Mouse (Mus musculus): ENCODE measurements around the gene Kazn. TPM values are rescaled to one million over a fixed set of nuclear protein-coding genes. Genes with fewer than 3 reads are reported as not detected.

The Kazn gene
- total and polyA plus RNA-seq, 3 experiments, result 0.11 TPM; not detected in 2

- H3K27me3 ChIP-seq (ENCODE audit: insufficient read depth, low read length), result no peaks in the 10 kb centered on the region
- H3K9me3 ChIP-seq (replicated peaks), result peaks cover 91% of the 10 kb centered on the region
- H3K36me3 ChIP-seq (replicated peaks), result no peaks in the 10 kb centered on the region
- TF ChIP-seq TAL1 (conservative IDR thresholded peaks at IDR 0.05; ENCODE audit: low read depth, low read length) (no peak), GATA1 (IDR thresholded peaks at IDR 0.05; ENCODE audit: borderline replicate concordance, low read length) (no peak), GATA2 (IDR thresholded peaks at IDR 0.05; ENCODE audit: borderline replicate concordance, low read depth, low read length) (no peak), POLR2AphosphoS5 (IDR thresholded peaks at IDR 0.05; ENCODE audit: insufficient replicate concordance, low read depth, low read length) (no peak), CTCF (IDR thresholded peaks at IDR 0.05; ENCODE audit: low read depth, low read length) (no peak)
- DNase-seq (ENCODE audit: low spot score) (no peak), ATAC-seq (ENCODE audit: extremely low read depth, insufficient number of reproducible peaks, low FRiP score, poor library complexity, severe bottlenecking) (no peak)
- H3K4me3 ChIP-seq (ENCODE audit: low read depth, low read length), result no peak overlapping the region
- no peaks in the 10 kb centered on the region for H3K4me1 ChIP-seq (ENCODE audit: insufficient read depth, low read depth, low read length)
Measured at GRCm38 (mm10) chr4:142222385-142222784, 16.8 kb downstream of the Kazn start.

- Histone ChIP-seq H3K4me1 (ENCODE audit: insufficient read depth, low read depth, low read length) (no peaks in the 10 kb centered on the region), H3K27me3 (ENCODE audit: insufficient read depth, low read length) (no peaks in the 10 kb centered on the region), H3K36me3 (replicated peaks) (no peaks in the 10 kb centered on the region), H3K4me3 (ENCODE audit: low read depth, low read length) (no peak overlapping the region), H3K9me3 (replicated peaks) (peaks cover 93% of the 10 kb centered on the region)
- no peak for TF ChIP-seq CTCF (IDR thresholded peaks at IDR 0.05; ENCODE audit: low read depth, low read length)
- TF ChIP-seq GATA1 (IDR thresholded peaks at IDR 0.05; ENCODE audit: borderline replicate concordance, low read length), result no peak
- TF ChIP-seq POLR2AphosphoS5 (IDR thresholded peaks at IDR 0.05; ENCODE audit: insufficient replicate concordance, low read depth, low read length), result no peak
- TF ChIP-seq GATA2 (IDR thresholded peaks at IDR 0.05; ENCODE audit: borderline replicate concordance, low read depth, low read length), result no peak
- TF ChIP-seq TAL1 (conservative IDR thresholded peaks at IDR 0.05; ENCODE audit: low read depth, low read length), result no peak
- DNase-seq (ENCODE audit: low spot score) (no peak), ATAC-seq (ENCODE audit: extremely low read depth, insufficient number of reproducible peaks, low FRiP score, poor library complexity, severe bottlenecking) (no peak)
Measured at GRCm38 (mm10) chr4:142221757-142222072, 17.5 kb downstream of the Kazn start.

- H3K27me3 ChIP-seq (ENCODE audit: insufficient read depth, low read length), result no peaks in the 10 kb centered on the region
- peaks cover 97% of the 10 kb centered on the region for H3K9me3 ChIP-seq (replicated peaks)
- no peak overlapping the region for H3K4me3 ChIP-seq (ENCODE audit: low read depth, low read length)
- DNase-seq (ENCODE audit: low spot score) (no peak), ATAC-seq (ENCODE audit: extremely low read depth, insufficient number of reproducible peaks, low FRiP score, poor library complexity, severe bottlenecking) (no peak)
- no peaks in the 10 kb centered on the region for H3K36me3 ChIP-seq (replicated peaks)
- H3K4me1 ChIP-seq (ENCODE audit: insufficient read depth, low read depth, low read length), result no peaks in the 10 kb centered on the region
- TF ChIP-seq GATA2 (IDR thresholded peaks at IDR 0.05; ENCODE audit: borderline replicate concordance, low read depth, low read length) (no peak), TAL1 (conservative IDR thresholded peaks at IDR 0.05; ENCODE audit: low read depth, low read length) (no peak), CTCF (IDR thresholded peaks at IDR 0.05; ENCODE audit: low read depth, low read length) (no peak), GATA1 (IDR thresholded peaks at IDR 0.05; ENCODE audit: borderline replicate concordance, low read length) (no peak), POLR2AphosphoS5 (IDR thresholded peaks at IDR 0.05; ENCODE audit: insufficient replicate concordance, low read depth, low read length) (no peak)
Measured at GRCm38 (mm10) chr4:142221025-142221756, 18.0 kb downstream of the Kazn start.

- ATAC-seq (ENCODE audit: extremely low read depth, insufficient number of reproducible peaks, low FRiP score, poor library complexity, severe bottlenecking), result no peak
- Histone ChIP-seq H3K27me3 (ENCODE audit: insufficient read depth, low read length) (no peaks in the 10 kb centered on the region), H3K4me1 (ENCODE audit: insufficient read depth, low read depth, low read length) (no peaks in the 10 kb centered on the region)
Measured at GRCm38 (mm10) chr4:142218997-142219396, 20.2 kb downstream of the Kazn start.

GRCm38 (mm10) chr4:142217048-142217447, 22.2 kb downstream of the Kazn start:
- Histone ChIP-seq H3K9me3 (replicated peaks) (peaks cover 94% of the 10 kb centered on the region), H3K36me3 (replicated peaks) (no peaks in the 10 kb centered on the region), H3K27me3 (ENCODE audit: insufficient read depth, low read length) (no peaks in the 10 kb centered on the region), H3K4me3 (ENCODE audit: low read depth, low read length) (no peak overlapping the region), H3K4me1 (ENCODE audit: insufficient read depth, low read depth, low read length) (no peaks in the 10 kb centered on the region)
- no peak for TF ChIP-seq TAL1 (conservative IDR thresholded peaks at IDR 0.05; ENCODE audit: low read depth, low read length)
- ATAC-seq (ENCODE audit: extremely low read depth, insufficient number of reproducible peaks, low FRiP score, poor library complexity, severe bottlenecking), result no peak
- no peak for DNase-seq (ENCODE audit: low spot score)

More at GRCm38 (mm10) chr4:142218997-142219396, 20.2 kb downstream of the Kazn start:
- no peak for DNase-seq (ENCODE audit: low spot score)
- Histone ChIP-seq H3K36me3 (replicated peaks) (no peaks in the 10 kb centered on the region), H3K9me3 (replicated peaks) (peaks cover 94% of the 10 kb centered on the region), H3K4me3 (ENCODE audit: low read depth, low read length) (no peak overlapping the region)
- TF ChIP-seq TAL1 (conservative IDR thresholded peaks at IDR 0.05; ENCODE audit: low read depth, low read length), result no peak
- TF ChIP-seq CTCF (IDR thresholded peaks at IDR 0.05; ENCODE audit: low read depth, low read length), result no peak
- TF ChIP-seq GATA2 (IDR thresholded peaks at IDR 0.05; ENCODE audit: borderline replicate concordance, low read depth, low read length), result no peak
- no peak for TF ChIP-seq POLR2AphosphoS5 (IDR thresholded peaks at IDR 0.05; ENCODE audit: insufficient replicate concordance, low read depth, low read length)
- no peak for TF ChIP-seq GATA1 (IDR thresholded peaks at IDR 0.05; ENCODE audit: borderline replicate concordance, low read length)

- no peak for ATAC-seq (ENCODE audit: extremely low read depth, insufficient number of reproducible peaks, low FRiP score, poor library complexity, severe bottlenecking)
- Histone ChIP-seq H3K36me3 (replicated peaks) (no peaks in the 10 kb centered on the region), H3K9me3 (replicated peaks) (peaks cover 91% of the 10 kb centered on the region), H3K27me3 (ENCODE audit: insufficient read depth, low read length) (no peaks in the 10 kb centered on the region), H3K4me3 (ENCODE audit: low read depth, low read length) (no peak overlapping the region), H3K4me1 (ENCODE audit: insufficient read depth, low read depth, low read length) (no peaks in the 10 kb centered on the region)
- TF ChIP-seq CTCF (IDR thresholded peaks at IDR 0.05; ENCODE audit: low read depth, low read length), result no peak
- no peak for TF ChIP-seq GATA1 (IDR thresholded peaks at IDR 0.05; ENCODE audit: borderline replicate concordance, low read length)
- no peak for TF ChIP-seq TAL1 (conservative IDR thresholded peaks at IDR 0.05; ENCODE audit: low read depth, low read length)
- no peak for TF ChIP-seq POLR2AphosphoS5 (IDR thresholded peaks at IDR 0.05; ENCODE audit: insufficient replicate concordance, low read depth, low read length)
- TF ChIP-seq GATA2 (IDR thresholded peaks at IDR 0.05; ENCODE audit: borderline replicate concordance, low read depth, low read length), result no peak
- no peak for DNase-seq (ENCODE audit: low spot score)
Measured at GRCm38 (mm10) chr4:142215760-142216159, 23.4 kb downstream of the Kazn start.

Measured in G1E (cell line).